Mouse (Mus musculus) MEL (cell line): ENCODE results near the gene Gm10306. TPM values are rescaled to one million over a fixed set of nuclear protein-coding genes. Genes with fewer than 3 reads are reported as not detected.

Experiments used
- DNase-seq: peaks from one replicate; pipeline ENCODE4 v3.0.0; 2011; ENCODE audit warnings: low read depth, low spot score
- H3K27ac ChIP-seq: 2 replicates; pipeline ENCODE4 v1.5.1; 2012; ENCODE audit warnings: low read depth, mild to moderate bottlenecking, control low read depth, low read length, moderate library complexity; ENCODE audit not compliant: control insufficient read depth
- H3K27me3 ChIP-seq, 2 experiments: fragments of 150-350 bp in 1 of 2; sonication (generic) in 1 of 2; 2 replicates each; pipeline ENCODE4 v1.6.1; 2012; ENCODE audit warnings: low read length in 2 of 2, mild to moderate bottlenecking in 2 of 2, improper control_type of control experiment in 1 of 2, moderate library complexity in 1 of 2; ENCODE audit not compliant: insufficient read depth in 2 of 2, control insufficient read depth in 1 of 2
- H3K36me3 ChIP-seq, 2 experiments: 2 replicates each; pipeline ENCODE4 v1.6.1; 2012 to 2014; ENCODE audit warnings: low read length in 2 of 2, improper control_type of control experiment in 1 of 2, inconsistent platforms in 1 of 2, mild to moderate bottlenecking in 1 of 2; ENCODE audit not compliant: insufficient read depth in 2 of 2, control insufficient read depth in 1 of 2
- H3K4me1 ChIP-seq, 2 experiments: fragments of 150-350 bp in 1 of 2; sonication (generic) in 1 of 2; 2 replicates each; pipeline ENCODE4 v1.6.1; 2012; ENCODE audit warnings: low read length in 2 of 2, improper control_type of control experiment in 1 of 2, mild to moderate bottlenecking in 1 of 2; ENCODE audit not compliant: insufficient read depth in 2 of 2, control insufficient read depth in 1 of 2
- H3K4me3 ChIP-seq, 2 experiments: fragments of 150-350 bp in 1 of 2; sonication (generic) in 1 of 2; 2 replicates each; pipeline ENCODE4 v1.5.1; 2012; ENCODE audit warnings: low read depth in 2 of 2, low read length in 2 of 2, mild to moderate bottlenecking in 2 of 2, moderate library complexity in 2 of 2, control low read depth in 1 of 2, improper control_type of control experiment in 1 of 2; ENCODE audit not compliant: control insufficient read depth in 1 of 2, insufficient read depth in 1 of 2
- H3K79me2 ChIP-seq: 2 replicates; pipeline ENCODE4 v1.6.1; 2012; ENCODE audit warnings: mild to moderate bottlenecking, low read length, moderate library complexity; ENCODE audit not compliant: control insufficient read depth, poor library complexity, insufficient read depth
- H3K9ac ChIP-seq: 2 replicates; pipeline ENCODE4 v1.6.1; 2012; ENCODE audit warnings: low read depth, mild to moderate bottlenecking, control low read depth, low read length, moderate library complexity; ENCODE audit not compliant: control insufficient read depth, poor library complexity, severe bottlenecking
- H3K9me3 ChIP-seq: fragments of 150-350 bp; sonication (generic); replicated peaks from 2 replicates; pipeline ENCODE4 v1.6.1; 2012; ENCODE audit warnings: mild to moderate bottlenecking, low read length, improper control_type of control experiment, moderate library complexity; ENCODE audit not compliant: insufficient read depth
- BHLHE40 ChIP-seq: IDR thresholded peaks from 2 replicates; pipeline ENCODE4 v1.6.1; 2012; ENCODE audit warnings: low read depth, mild to moderate bottlenecking, inconsistent platforms, low read length, improper control_type of control experiment, borderline replicate concordance
- CTCF ChIP-seq, 3 experiments: IDR thresholded peaks in 2 of 3; conservative IDR thresholded peaks in 1 of 3; 2 replicates each; pipeline ENCODE4 v1.5.1; 2011 to 2012; ENCODE audit warnings: low read length in 3 of 3, low read depth in 2 of 3, mild to moderate bottlenecking in 2 of 3, improper control_type of control experiment in 1 of 3, inconsistent platforms in 1 of 3, mixed read lengths in 1 of 3, moderate library complexity in 1 of 3; ENCODE audit not compliant: control insufficient read depth in 1 of 3, insufficient read depth in 1 of 3, poor library complexity in 1 of 3, severe bottlenecking in 1 of 3
- E2F4 ChIP-seq: IDR thresholded peaks from 2 replicates; pipeline ENCODE4 v1.6.1; 2011; ENCODE audit warnings: low read depth, low read length, improper control_type of control experiment, borderline replicate concordance
- ETS1 ChIP-seq: IDR thresholded peaks from 2 replicates; pipeline ENCODE4 v1.6.1; 2012; ENCODE audit warnings: low read depth, mild to moderate bottlenecking, inconsistent platforms, low read length, improper control_type of control experiment, moderate library complexity
- GABPA ChIP-seq: IDR thresholded peaks from 2 replicates; pipeline ENCODE4 v1.6.1; 2012; ENCODE audit warnings: low read depth, mild to moderate bottlenecking, inconsistent platforms, low read length, improper control_type of control experiment, moderate library complexity
- GATA1 ChIP-seq: IDR thresholded peaks from 2 replicates; pipeline ENCODE4 v1.6.1; 2011; ENCODE audit warnings: low read depth, low read length, improper control_type of control experiment
- KAT2A ChIP-seq: conservative IDR thresholded peaks from 2 replicates; pipeline ENCODE4 v1.6.1; 2012; ENCODE audit warnings: low read depth, low read length, improper control_type of control experiment, inconsistent platforms
- MAZ ChIP-seq: IDR thresholded peaks from 2 replicates; pipeline ENCODE4 v1.6.1; 2012; ENCODE audit warnings: low read depth, mild to moderate bottlenecking, inconsistent platforms, low read length, improper control_type of control experiment
- MXI1 ChIP-seq: IDR thresholded peaks from 2 replicates; pipeline ENCODE4 v1.6.1; 2011; ENCODE audit warnings: mild to moderate bottlenecking, low read depth, low read length, improper control_type of control experiment
- MYB ChIP-seq: IDR thresholded peaks from 2 replicates; pipeline ENCODE4 v1.6.1; 2011; ENCODE audit warnings: mild to moderate bottlenecking, low read depth, low read length, improper control_type of control experiment
- MYC ChIP-seq: IDR thresholded peaks from 2 replicates; pipeline ENCODE4 v1.6.1; 2011; ENCODE audit warnings: low read depth, mild to moderate bottlenecking, low read length, improper control_type of control experiment, moderate library complexity
- NELFE ChIP-seq: IDR thresholded peaks from 2 replicates; pipeline ENCODE4 v1.6.1; 2011; ENCODE audit warnings: low read depth, low read length, improper control_type of control experiment
- POLR2A ChIP-seq, 2 experiments: IDR thresholded peaks; 2 replicates each; pipeline ENCODE4 v1.6.1; 2011 to 2012; ENCODE audit warnings: low read length in 2 of 2, mild to moderate bottlenecking in 2 of 2, control low read depth in 1 of 2, improper control_type of control experiment in 1 of 2, low read depth in 1 of 2, moderate library complexity in 1 of 2; ENCODE audit not compliant: control insufficient read depth in 1 of 2, insufficient read depth in 1 of 2, poor library complexity in 1 of 2
- RAD21 ChIP-seq: IDR thresholded peaks from 2 replicates; pipeline ENCODE4 v1.6.1; 2011; ENCODE audit warnings: mild to moderate bottlenecking, low read depth, low read length, improper control_type of control experiment
- RCOR1 ChIP-seq: IDR thresholded peaks from 2 replicates; pipeline ENCODE4 v1.6.1; 2012; ENCODE audit warnings: low read depth, mild to moderate bottlenecking, inconsistent platforms, low read length, improper control_type of control experiment
- TBP ChIP-seq: IDR thresholded peaks from 2 replicates; pipeline ENCODE4 v1.8.0; 2011; ENCODE audit warnings: low read depth, low read length, improper control_type of control experiment
- UBTF ChIP-seq: IDR thresholded peaks from 2 replicates; pipeline ENCODE4 v1.6.1; 2012; ENCODE audit warnings: low read depth, mild to moderate bottlenecking, inconsistent platforms, low read length, improper control_type of control experiment, moderate library complexity, borderline replicate concordance; ENCODE audit not compliant: insufficient read depth
- USF1 ChIP-seq: IDR thresholded peaks from 2 replicates; pipeline ENCODE4 v1.6.1; 2014; ENCODE audit warnings: low read depth, mild to moderate bottlenecking, inconsistent platforms, low read length, improper control_type of control experiment, moderate library complexity
- USF2 ChIP-seq, 2 experiments: IDR thresholded peaks; 2 replicates each; pipeline ENCODE4 v1.6.1; 2011 to 2012; ENCODE audit warnings: improper control_type of control experiment in 2 of 2, low read length in 2 of 2, borderline replicate concordance in 1 of 2, inconsistent platforms in 1 of 2, low read depth in 1 of 2, mild to moderate bottlenecking in 1 of 2; ENCODE audit not compliant: insufficient read depth in 1 of 2
- ZMIZ1 ChIP-seq: IDR thresholded peaks from 2 replicates; pipeline ENCODE4 v1.6.1; 2012; ENCODE audit warnings: low read depth, mild to moderate bottlenecking, inconsistent platforms, low read length, improper control_type of control experiment, moderate library complexity
- ZNF384 ChIP-seq: IDR thresholded peaks from 2 replicates; pipeline ENCODE4 v1.6.1; 2012; ENCODE audit warnings: low read depth, mild to moderate bottlenecking, inconsistent platforms, low read length, improper control_type of control experiment
- polyA plus RNA-seq, 2 experiments: library from polyadenylated mRNA; stranded (reverse) in 1 of 2; unstranded in 1 of 2; fragments of >175 nt in 1 of 2; fragments of >200 nt in 1 of 2; gene quantifications; 2 replicates each; pipeline versions ENCODE4 v1.2.1 to v1.2.4; 2012; ENCODE audit warnings: low replicate concordance in 2 of 2, low read depth in 1 of 2; ENCODE audit not compliant: insufficient read length in 2 of 2, insufficient read depth in 1 of 2, missing spikeins in 1 of 2
- total RNA-seq: library from RNA; depleted of rRNA; stranded (reverse); fragments of 300-350 nt; gene quantifications from 2 replicates; pipeline ENCODE4 v1.2.3, GENCODE M21; 2012

The Gm10306 gene
- total and polyA plus RNA-seq, 3 experiments = 1.0 TPM; not detected in 2

DNA sequence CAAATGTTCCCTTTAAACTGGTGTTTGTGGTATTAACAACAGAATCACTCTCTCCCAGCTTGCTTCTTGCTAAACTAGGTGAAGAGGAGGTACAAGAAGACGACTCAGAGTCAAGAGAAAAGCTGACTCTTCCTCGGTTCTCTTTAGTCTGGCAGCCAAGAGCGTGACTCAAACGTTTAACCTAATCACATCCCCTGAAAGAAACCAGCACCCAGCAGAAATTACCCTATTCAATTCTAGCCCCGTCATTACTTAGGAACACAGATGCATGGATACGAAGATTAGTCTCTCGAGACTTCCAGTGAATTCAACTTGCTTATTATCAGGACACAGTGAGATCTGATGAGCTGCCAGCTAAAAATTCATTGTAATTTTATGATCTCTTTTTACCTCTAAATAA lies 12.0 kb upstream of the Gm10306 start (continued):
- no peak for TF ChIP-seq ETS1
- no peak for TF ChIP-seq USF1

DNA sequence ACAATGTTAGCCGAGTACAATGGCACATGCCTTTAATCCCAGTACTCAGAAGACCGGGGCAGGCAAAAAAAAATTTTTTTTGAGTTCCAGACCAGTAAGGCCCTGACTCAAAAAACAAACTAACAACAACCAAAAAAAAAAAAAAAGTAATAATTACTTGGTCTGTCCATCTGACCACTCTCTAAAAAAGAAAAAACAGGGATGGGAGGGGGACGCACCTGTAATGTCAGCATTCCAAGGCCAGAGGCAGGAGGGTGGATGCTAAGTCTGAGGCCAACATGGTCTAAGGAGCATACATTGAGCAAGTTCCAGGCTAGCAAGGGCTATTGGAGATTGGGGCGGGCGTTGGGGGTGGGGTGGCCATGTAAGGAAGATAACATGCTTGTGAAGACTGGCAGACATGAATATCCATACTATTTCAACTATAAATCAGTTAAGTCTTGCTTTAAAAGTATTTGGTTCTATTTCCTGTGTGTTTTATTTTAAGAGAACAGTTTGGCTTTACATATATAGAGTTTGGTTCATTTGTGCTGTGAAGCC lies 1.3 kb upstream of the Gm10306 start:
- H3K9ac ChIP-seq = peak overlapping the region; percentile 97
- H3K27me3 ChIP-seq = no peaks in the 10 kb centered on the region
- no peaks in the 10 kb centered on the region for H3K9me3 ChIP-seq
- H3K27ac ChIP-seq = no peak overlapping the region
- peaks cover 3 to 14% of the 10 kb centered on the region in 2 experiments; a peak in 3 of 4 replicates for H3K36me3 ChIP-seq
- H3K4me1 ChIP-seq = peaks cover 2 to 5% of the 10 kb centered on the region in 2 experiments; a peak in 3 of 4 replicates
- DNase-seq = peak; percentile 51
- TF ChIP-seq MAZ (0 out of 2 replicates have a peak, but pooled peaks have one; percentile 31), USF1 (no peak)
- H3K4me3 ChIP-seq = peak overlapping the region; percentile 82 to 99
- H3K79me2 ChIP-seq = peaks cover 19% of the 10 kb centered on the region

DNA sequence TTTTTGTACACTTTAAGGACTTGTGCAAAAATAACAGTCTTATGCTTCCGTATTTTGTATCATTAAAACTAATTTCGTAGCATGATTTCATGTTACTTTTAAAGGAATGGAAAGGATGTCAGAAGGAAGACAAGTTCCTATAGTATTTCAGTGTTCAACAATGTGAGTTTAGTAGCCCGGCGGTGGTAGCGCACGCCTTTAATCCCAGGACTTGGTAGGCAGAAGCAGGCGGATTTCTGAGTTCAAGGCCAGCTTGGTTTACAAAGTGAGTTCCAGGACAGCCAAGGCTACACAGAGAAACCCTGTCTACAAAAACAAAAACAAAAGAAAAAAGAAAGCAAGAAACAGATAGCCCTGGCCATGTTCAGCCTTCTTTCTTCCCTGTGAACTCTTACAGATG lies 799 bp downstream of the Gm10306 start:
- no peak overlapping the region for H3K27ac ChIP-seq
- H3K9ac ChIP-seq = no peak overlapping the region
- peak overlapping the region in 1 of 2 experiments; percentile 82; a peak in 2 of 4 replicates for H3K4me3 ChIP-seq
- H3K36me3 ChIP-seq = peaks cover 0 to 14% of the 10 kb centered on the region in 2 experiments; a peak in 2 of 4 replicates
- peaks cover 19% of the 10 kb centered on the region for H3K79me2 ChIP-seq
- no peaks in the 10 kb centered on the region for H3K9me3 ChIP-seq
- no peaks in the 10 kb centered on the region for H3K27me3 ChIP-seq
- peaks cover 2 to 5% of the 10 kb centered on the region in 2 experiments; a peak in 3 of 4 replicates for H3K4me1 ChIP-seq
- TF ChIP-seq TBP (no peak), RCOR1 (no peak)
- no peak for DNase-seq

DNA sequence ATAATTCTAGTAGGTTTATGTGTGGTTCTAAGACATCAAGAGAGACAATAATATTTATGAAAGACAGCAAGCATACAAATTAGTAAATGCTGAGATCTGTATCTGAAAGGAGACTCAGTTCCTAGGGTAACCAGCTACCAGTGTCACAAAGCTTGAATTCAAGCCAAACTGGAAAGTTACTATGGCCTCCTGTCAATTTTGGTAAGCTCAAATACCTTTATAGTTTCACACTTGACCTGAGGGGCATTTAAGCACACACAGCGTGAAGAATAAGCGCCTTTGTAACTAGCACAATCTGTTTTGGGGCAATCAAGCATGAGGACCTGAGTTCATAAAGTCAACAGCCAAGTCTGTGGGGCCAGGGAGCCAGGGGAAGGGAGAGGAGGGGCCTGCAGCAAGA lies 2.9 kb downstream of the Gm10306 start:
- DNase-seq = no peak
- Histone ChIP-seq H3K27me3 (no peaks in the 10 kb centered on the region), H3K9ac (no peak overlapping the region), H3K4me3 (no peak overlapping the region), H3K4me1 (peaks cover 2 to 9% of the 10 kb centered on the region in 2 experiments; a peak in 3 of 4 replicates), H3K36me3 (peaks cover 0 to 18% of the 10 kb centered on the region in 2 experiments; a peak in 2 of 4 replicates), H3K27ac (no peak overlapping the region), H3K79me2 (peaks cover 16% of the 10 kb centered on the region), H3K9me3 (no peaks in the 10 kb centered on the region)
- no peak for TF ChIP-seq ETS1
- no peak for TF ChIP-seq CTCF (IDR thresholded peaks at IDR 0.05 in 2 of 3, conservative IDR thresholded peaks at IDR 0.05 in 1 of 3; ENCODE audit: control insufficient read depth in 1 of 3, insufficient read depth in 1 of 3, low read depth in 2 of 3, low read length in 3 of 3, poor library complexity in 1 of 3, severe bottlenecking in 1 of 3)
- no peak for TF ChIP-seq MAZ
- no peak for TF ChIP-seq MYC
- TF ChIP-seq E2F4 = no peak
- TF ChIP-seq GABPA = no peak
- no peak for TF ChIP-seq POLR2A (IDR thresholded peaks at IDR 0.05; ENCODE audit: control insufficient read depth in 1 of 2, insufficient read depth in 1 of 2, low read depth in 1 of 2, low read length in 2 of 2, poor library complexity in 1 of 2)
- no peak for TF ChIP-seq RAD21
- no peak for TF ChIP-seq UBTF
- TF ChIP-seq ZNF384 = no peak
- no peak for TF ChIP-seq NELFE
- TF ChIP-seq KAT2A = no peak
- no peak for TF ChIP-seq BHLHE40
- no peak for TF ChIP-seq MXI1
- TF ChIP-seq GATA1 = no peak
- TF ChIP-seq USF2 (IDR thresholded peaks at IDR 0.05; ENCODE audit: borderline replicate concordance in 1 of 2, insufficient read depth in 1 of 2, low read depth in 1 of 2, low read length in 2 of 2) = no peak
- no peak for TF ChIP-seq RCOR1
- no peak for TF ChIP-seq TBP
- no peak for TF ChIP-seq ZMIZ1
- no peak for TF ChIP-seq MYB
